Mouse (Mus musculus): ENCODE results near the gene Camk2g. TPM values are rescaled to one million over a fixed set of nuclear protein-coding genes. Genes with fewer than 3 reads are reported as not detected.

Gene Camk2g
- total and polyA plus RNA-seq, 3 experiments: 15.7 to 33.1 (median 18.5) TPM

- no peak overlapping the region for H3K27ac ChIP-seq (ENCODE audit: insufficient read depth, low read depth)
- in situ Hi-C loops (cut with MboI; ENCODE audit: low pct_ligation_motif_present, low pct_unique_long_range_greater_than_20kb, low sequenced_read_pairs): no loop called here
- H3K9me3 ChIP-seq (replicated peaks; ENCODE audit: low read length): no peaks in the 10 kb centered on the region
- peak overlapping the region; percentile 76 for H3K4me2 ChIP-seq (ENCODE audit: insufficient read depth, low read depth, poor library complexity, severe bottlenecking)
- peaks cover 0 to 20% of the 10 kb centered on the region in 2 experiments; a peak in 2 of 4 replicates for H3K4me1 ChIP-seq (ENCODE audit: control insufficient read depth in 1 of 2, insufficient read depth in 2 of 2)
- peaks cover 37 to 69% of the 10 kb centered on the region in 2 experiments for H3K36me3 ChIP-seq (replicated peaks in 1 of 2; ENCODE audit: control insufficient read depth in 1 of 2, insufficient read depth in 1 of 2, low read length in 1 of 2)
- H3K4me3 ChIP-seq (replicated peaks in 1 of 3; ENCODE audit: low read depth in 2 of 3, low read length in 2 of 3, poor library complexity in 1 of 3): peak overlapping the region; percentile 81 to 91 (median 83)
- DNase-seq (ENCODE audit: extremely low read depth): peak; percentile 26
- peak overlapping the region; percentile 87 for H3K9ac ChIP-seq (ENCODE audit: insufficient read depth, low read depth)
- H3K27me3 ChIP-seq (replicated peaks): no peaks in the 10 kb centered on the region
- dilution Hi-C loops (cut with MboI; ENCODE audit: extremely low pct_ligation_motif_present, extremely low pct_unique_long_range_greater_than_20kb, low sequenced_read_pairs): no loop called here
- no peaks in the 10 kb centered on the region; the same call in 1 of the 2 replicates for H3K79me2 ChIP-seq (replicated peaks; ENCODE audit: control insufficient read depth, extremely low read depth, insufficient read depth, poor library complexity, severe bottlenecking)
- no peak for TF ChIP-seq PAX5 (IDR thresholded peaks at IDR 0.05; ENCODE audit: low read length)
- no peak for TF ChIP-seq SMC3 (IDR thresholded peaks at IDR 0.05; ENCODE audit: low read depth, low read length)
- TF ChIP-seq MAX (IDR thresholded peaks at IDR 0.05; ENCODE audit: low read length): no peak
- no peak for TF ChIP-seq RCOR1 (conservative IDR thresholded peaks at IDR 0.05; ENCODE audit: low read depth, low read length)
- no peak for TF ChIP-seq NELFE (IDR thresholded peaks at IDR 0.05; ENCODE audit: low read depth, low read length)
- TF ChIP-seq ZMIZ1 (IDR thresholded peaks at IDR 0.05; ENCODE audit: low read depth, low read length): no peak
- no peak for TF ChIP-seq USF1 (IDR thresholded peaks at IDR 0.05; ENCODE audit: low read depth, low read length)
- no peak for TF ChIP-seq CHD1 (IDR thresholded peaks at IDR 0.05; ENCODE audit: low read depth, low read length)
- no peak for TF ChIP-seq MEF2A (IDR thresholded peaks at IDR 0.05; ENCODE audit: borderline replicate concordance, low read depth, low read length)
- no peak for TF ChIP-seq MAZ (IDR thresholded peaks at IDR 0.05; ENCODE audit: low read depth, low read length)
These were observed 60.6 kb downstream of the Camk2g start for GRCm38 (mm10) chr14:20733041-20733951.

- no peak for DNase-seq (ENCODE audit: extremely low read depth)
- dilution Hi-C loops (cut with MboI; ENCODE audit: extremely low pct_ligation_motif_present, extremely low pct_unique_long_range_greater_than_20kb, low sequenced_read_pairs): no loop called here
- Histone ChIP-seq H3K4me3 (replicated peaks in 1 of 3; ENCODE audit: low read depth in 2 of 3, low read length in 2 of 3, poor library complexity in 1 of 3) (no peak overlapping the region), H3K9me3 (replicated peaks; ENCODE audit: low read length) (no peaks in the 10 kb centered on the region), H3K27me3 (replicated peaks) (no peaks in the 10 kb centered on the region), H3K4me2 (ENCODE audit: insufficient read depth, low read depth, poor library complexity, severe bottlenecking) (no peak overlapping the region), H3K27ac (ENCODE audit: insufficient read depth, low read depth) (no peak overlapping the region), H3K79me2 (replicated peaks; ENCODE audit: control insufficient read depth, extremely low read depth, insufficient read depth, poor library complexity, severe bottlenecking) (no peaks in the 10 kb centered on the region; the same call in 1 of the 2 replicates), H3K36me3 (replicated peaks in 1 of 2; ENCODE audit: control insufficient read depth in 1 of 2, insufficient read depth in 1 of 2, low read length in 1 of 2) (peaks cover 38 to 69% of the 10 kb centered on the region in 2 experiments), H3K9ac (ENCODE audit: insufficient read depth, low read depth) (no peak overlapping the region), H3K4me1 (ENCODE audit: control insufficient read depth in 1 of 2, insufficient read depth in 2 of 2) (peaks cover 0 to 20% of the 10 kb centered on the region in 2 experiments; a peak in 2 of 4 replicates)
- TF ChIP-seq MAFK (IDR thresholded peaks at IDR 0.05; ENCODE audit: insufficient replicate concordance, low read length): no peak
- TF ChIP-seq CHD2 (IDR thresholded peaks at IDR 0.05; ENCODE audit: low read length): no peak
- no peak for TF ChIP-seq MEF2A (IDR thresholded peaks at IDR 0.05; ENCODE audit: borderline replicate concordance, low read depth, low read length)
- TF ChIP-seq ETS1 (conservative IDR thresholded peaks at IDR 0.05; ENCODE audit: low read depth, low read length): no peak
- no peak for TF ChIP-seq HCFC1 (IDR thresholded peaks at IDR 0.05; ENCODE audit: low read depth, low read length)
- no peak for TF ChIP-seq ZMIZ1 (IDR thresholded peaks at IDR 0.05; ENCODE audit: low read depth, low read length)
- no peak for TF ChIP-seq IRF4 (IDR thresholded peaks at IDR 0.05; ENCODE audit: low read depth, low read length)
- TF ChIP-seq NRF1 (IDR thresholded peaks at IDR 0.05; ENCODE audit: low read depth, low read length): no peak
- TF ChIP-seq POLR2AphosphoS2 (IDR thresholded peaks at IDR 0.05; ENCODE audit: low read depth, low read length): no peak
- no peak for TF ChIP-seq SIN3A (IDR thresholded peaks at IDR 0.05; ENCODE audit: low read length)
- TF ChIP-seq KAT2A (IDR thresholded peaks at IDR 0.05; ENCODE audit: insufficient replicate concordance, low read length): no peak
- TF ChIP-seq JUND (conservative IDR thresholded peaks at IDR 0.05; ENCODE audit: low read depth, low read length): no peak
- no peak for TF ChIP-seq USF1 (IDR thresholded peaks at IDR 0.05; ENCODE audit: low read depth, low read length)
- no peak for TF ChIP-seq GABPA (IDR thresholded peaks at IDR 0.05; ENCODE audit: insufficient replicate concordance, low read depth, low read length)
- TF ChIP-seq USF2 (conservative IDR thresholded peaks at IDR 0.05; ENCODE audit: low read depth, low read length): no peak
- no peak for TF ChIP-seq ELF1 (IDR thresholded peaks at IDR 0.05; ENCODE audit: low read depth, low read length)
- no peak for TF ChIP-seq MXI1 (IDR thresholded peaks at IDR 0.05; ENCODE audit: low read depth, low read length)
- TF ChIP-seq ZNF384 (IDR thresholded peaks at IDR 0.05; ENCODE audit: low read depth, low read length): no peak
- no peak for TF ChIP-seq MYC (IDR thresholded peaks at IDR 0.05; ENCODE audit: low read depth, low read length)
- TF ChIP-seq POLR2A (IDR thresholded peaks at IDR 0.05; ENCODE audit: low read depth, low read length): no peak
- in situ Hi-C loops (cut with MboI; ENCODE audit: low pct_ligation_motif_present, low pct_unique_long_range_greater_than_20kb, low sequenced_read_pairs): no loop called here
These were observed 62.9 kb downstream of the Camk2g start for GRCm38 (mm10) chr14:20730853-20731602.
